Mouse (Mus musculus) left cerebral cortex, adult 11 months (tissue): ENCODE data around the gene Wdr82.
"Not testable (repeated sequence)": the region's sequence is repeated elsewhere in the genome, so short reads cannot be mapped to it uniquely, and the experiment has no call there.

ENCODE experiments used
- DNase-seq: peaks from one replicate; pipeline ENCODE4 v3.0.0; 2022; ENCODE audit warnings: low spot score

Wdr82 gene

DNA sequence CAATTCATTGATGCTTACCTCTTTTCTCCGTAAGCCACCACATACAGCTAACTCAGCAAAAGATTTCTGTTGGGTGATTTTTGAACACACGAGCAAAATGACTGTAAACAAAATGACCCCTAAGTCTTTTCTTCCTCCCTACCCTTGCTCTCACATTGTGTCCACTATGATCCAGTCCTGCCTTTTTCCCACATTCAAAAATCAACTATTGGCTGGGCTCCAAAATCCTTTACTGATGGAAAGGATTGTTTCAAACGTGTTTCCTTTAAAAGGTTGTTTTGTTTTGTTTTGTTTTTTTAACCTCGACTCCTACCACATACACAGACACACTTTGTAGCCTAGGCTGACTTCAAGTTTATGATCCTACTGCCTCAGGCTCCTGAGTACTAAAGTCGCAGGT is 10.3 kb upstream of the Wdr82 start:
- DNase-seq = no peak

DNA sequence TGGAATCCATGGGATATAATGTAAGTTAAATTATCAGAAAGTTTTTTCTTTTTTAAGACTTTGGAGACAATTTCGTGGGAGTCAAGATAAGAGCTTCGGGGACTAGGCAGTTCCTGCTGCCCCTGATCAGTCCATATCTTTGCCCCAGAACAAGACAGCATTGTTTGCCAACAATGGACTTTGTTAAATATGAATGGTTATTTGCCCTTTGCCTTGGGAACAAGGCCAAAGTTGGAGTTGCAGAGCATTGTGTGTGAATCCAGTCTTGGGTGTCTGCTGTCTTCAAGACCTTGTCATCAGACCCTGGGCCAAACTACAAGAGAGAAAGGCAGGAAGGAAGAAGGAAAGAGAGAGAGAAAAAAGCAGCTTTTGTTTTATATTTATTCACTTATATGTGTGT is 4.0 kb upstream of the Wdr82 start:
- DNase-seq = no peak

DNA sequence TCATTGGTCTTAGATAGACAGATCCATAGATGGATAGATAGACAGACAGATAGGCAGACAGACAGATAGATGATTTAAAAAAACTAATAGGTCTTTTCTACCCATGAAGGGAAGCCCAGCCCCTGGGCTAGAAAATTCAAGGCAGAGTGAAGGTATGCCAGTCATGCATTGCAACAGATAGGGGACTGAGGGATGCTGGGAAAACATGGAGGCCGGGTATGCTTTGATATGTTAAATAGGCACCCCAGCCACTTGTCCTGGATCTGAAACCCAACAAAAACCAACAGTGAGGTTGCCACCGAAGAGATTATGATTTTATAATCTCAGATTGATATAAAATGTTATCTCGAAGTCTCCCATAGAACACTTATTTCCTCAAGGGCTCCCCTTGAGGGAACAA is 3.5 kb upstream of the Wdr82 start:
- DNase-seq = no peak

DNA sequence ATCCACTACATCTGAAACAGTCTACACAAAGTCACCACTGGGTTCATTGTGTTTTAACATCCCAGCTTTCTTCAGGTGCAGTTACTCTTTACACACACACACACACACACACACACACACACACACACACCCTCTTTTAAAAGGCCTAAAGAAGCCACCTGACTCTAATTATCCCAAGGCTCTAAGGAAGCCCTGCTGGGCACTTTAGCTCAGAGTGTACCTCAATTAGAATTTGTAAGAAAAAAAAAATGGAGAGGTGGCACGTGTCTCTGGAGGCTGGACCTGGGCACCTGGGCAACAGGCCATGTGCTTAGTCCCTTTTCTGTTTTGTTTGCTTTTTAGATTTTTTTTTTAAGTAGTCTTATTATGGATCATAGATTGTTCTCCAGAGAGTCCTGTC is 3.0 kb upstream of the Wdr82 start:
- no peak for DNase-seq

DNA sequence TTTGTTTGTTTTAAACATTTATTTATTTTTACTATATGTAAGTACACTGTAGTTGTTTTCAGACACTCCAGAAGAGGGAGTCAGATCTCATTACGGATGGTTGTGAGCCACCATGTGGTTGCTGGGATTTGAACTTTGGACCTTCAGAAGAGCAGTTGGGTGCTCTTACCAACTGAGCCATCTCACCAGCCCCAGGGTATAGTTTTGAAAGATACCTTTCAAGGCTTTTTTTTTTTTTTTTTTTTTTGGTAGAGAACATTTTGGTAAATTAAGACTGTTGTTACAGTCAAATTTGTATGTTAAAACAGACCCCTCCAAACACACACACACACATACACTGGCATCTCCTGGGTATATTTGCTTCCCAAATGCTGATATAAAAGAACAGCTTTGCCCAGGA is 1.7 kb upstream of the Wdr82 start:
- DNase-seq = not testable (repeated sequence)

DNA sequence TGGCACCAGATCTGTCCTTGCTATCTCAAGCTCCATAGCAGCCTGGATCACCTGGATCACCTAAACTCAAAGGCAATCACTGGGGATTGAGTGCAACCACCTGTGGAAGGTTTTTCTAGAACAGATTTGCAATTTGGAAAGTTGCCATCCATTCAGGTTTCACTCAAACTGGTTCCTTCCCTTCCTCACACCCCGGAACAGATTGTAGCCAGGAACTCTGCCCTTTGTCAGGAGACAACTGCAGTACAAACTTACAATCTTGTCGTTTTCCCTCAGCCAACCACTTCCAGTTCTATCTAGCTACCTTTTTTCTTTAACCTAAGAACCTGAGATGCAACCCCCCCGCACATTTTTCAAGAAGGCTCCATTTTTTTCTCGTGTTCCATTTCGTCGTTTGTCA is 811 bp upstream of the Wdr82 start:
- no peak for DNase-seq

DNA sequence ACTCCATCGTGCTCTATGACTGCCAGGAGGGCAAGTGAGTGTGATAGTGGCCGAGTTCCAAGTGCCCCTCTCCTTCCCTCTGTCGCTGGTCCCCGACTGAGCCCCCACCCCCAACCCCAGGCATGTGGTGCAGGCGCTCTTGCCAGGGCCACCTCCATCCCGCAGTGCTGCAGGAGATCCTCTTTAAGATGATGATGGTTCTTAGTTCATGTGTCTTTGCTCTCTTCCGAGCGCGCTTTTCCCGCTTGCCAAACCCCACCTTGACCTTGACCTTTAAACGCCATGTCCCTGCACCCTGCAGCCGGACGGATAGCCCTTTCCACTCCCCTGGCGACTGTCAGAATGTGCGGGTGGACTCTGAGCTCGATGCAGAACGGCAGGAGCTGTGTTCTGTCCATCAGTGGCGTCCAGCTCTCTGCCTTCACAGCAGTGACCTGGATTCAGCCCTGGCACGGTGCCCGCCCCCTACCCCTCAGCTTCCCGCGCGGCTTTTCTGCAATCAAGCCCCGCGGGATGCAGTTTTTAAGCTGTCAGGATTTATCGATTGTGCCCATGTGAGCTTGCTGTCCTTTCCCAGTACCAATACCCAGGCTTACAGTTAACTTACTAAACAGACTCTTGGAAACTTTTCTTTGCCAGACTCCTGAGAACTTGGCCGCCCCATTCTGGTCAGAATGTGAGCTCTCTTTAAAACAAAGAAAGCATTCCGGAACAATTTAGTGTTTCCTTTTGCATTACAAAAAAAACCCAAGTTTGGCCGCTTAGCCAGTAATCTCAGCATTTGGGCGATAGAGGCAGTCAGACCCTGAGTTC is 824 bp downstream of the Wdr82 start:
- DNase-seq = peak; percentile 46

DNA sequence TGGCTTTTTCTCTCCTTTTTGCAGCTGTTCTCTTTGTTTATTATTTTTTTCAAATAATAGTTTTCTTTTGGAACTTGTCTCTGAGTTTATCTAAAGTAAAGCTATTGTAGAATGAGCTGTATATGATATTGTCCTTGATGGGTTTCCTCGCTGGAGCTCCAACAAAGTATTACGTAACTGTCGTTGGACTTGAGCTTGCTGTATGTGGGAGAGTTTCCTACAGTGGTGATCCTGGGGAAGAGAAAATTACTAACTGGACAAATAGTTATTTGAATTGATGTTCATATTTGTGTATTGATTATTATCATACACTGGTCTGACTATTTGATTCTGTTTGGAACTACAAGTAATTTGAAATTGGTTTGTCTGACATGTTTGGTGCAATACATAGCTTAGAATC is 1.8 kb downstream of the Wdr82 start:
- DNase-seq = no peak

DNA sequence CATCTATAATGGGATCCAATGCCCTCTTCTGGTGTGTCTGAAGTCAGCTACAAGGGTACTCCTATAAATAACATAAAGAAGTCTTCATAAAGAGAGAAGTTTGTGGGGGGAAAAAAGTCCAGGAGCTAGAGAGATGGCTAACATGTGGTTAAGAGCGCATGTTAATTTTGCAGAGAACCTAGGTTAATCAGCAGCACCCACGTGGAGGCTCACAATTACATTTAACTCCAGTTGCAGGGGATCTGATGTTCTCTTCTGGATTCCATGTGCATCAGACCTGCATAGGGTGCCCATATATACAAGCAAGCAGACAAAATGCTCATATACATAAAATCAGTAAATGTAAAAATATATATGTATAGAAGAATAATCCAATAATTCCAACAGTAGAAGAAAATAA is 2.6 kb downstream of the Wdr82 start:
- no peak for DNase-seq

DNA sequence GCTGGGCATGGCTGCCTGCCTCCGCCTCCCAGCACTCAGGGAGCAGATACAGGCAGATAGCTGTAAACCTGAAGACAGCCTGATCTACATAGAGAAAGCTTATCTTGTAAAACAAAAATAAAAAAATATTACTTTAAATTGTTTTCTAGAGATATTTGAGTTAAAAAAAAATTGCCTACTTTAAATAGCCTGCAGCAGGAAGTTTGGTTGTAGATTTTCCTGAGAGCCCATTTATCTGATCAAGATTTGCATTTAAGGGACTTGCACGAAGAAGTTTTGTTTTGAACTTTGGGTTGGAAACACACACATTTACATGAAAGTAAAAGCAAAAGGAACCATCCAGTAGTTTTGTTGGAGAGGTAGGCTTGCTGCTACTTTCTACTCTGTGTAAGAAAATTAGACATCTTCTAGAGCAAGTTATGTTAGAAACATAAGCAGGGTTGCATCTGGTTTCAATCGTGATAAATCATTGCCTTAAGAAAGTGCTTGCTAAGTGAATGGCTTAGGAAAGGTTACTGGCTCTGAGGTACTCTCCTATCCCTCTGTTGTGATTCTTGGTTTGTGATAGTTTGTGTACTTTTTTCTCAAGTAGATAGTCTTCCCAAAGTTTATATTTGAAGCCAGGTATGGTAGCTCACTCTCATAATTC is 4.9 kb downstream of the Wdr82 start:
- DNase-seq = no peak

DNA sequence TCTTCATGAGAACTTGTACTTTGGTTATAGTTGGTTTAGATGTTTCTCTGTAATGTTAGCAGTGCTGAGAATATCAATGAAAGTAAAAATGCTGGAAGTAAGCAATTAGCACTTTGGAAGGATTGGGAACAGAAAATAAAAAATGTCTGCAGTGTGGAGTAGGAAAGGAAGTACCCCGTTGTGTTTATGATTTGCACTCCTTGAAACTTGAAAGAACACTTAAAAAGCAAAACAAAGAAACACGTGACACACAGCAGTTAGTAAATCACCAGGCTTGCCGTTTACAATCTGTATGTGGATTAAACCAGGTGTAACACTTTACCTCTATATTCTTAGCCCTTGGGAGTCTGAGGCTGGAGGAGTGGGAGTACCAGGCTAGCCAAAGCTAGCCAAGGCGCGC is 6.0 kb downstream of the Wdr82 start:
- DNase-seq = no peak

DNA sequence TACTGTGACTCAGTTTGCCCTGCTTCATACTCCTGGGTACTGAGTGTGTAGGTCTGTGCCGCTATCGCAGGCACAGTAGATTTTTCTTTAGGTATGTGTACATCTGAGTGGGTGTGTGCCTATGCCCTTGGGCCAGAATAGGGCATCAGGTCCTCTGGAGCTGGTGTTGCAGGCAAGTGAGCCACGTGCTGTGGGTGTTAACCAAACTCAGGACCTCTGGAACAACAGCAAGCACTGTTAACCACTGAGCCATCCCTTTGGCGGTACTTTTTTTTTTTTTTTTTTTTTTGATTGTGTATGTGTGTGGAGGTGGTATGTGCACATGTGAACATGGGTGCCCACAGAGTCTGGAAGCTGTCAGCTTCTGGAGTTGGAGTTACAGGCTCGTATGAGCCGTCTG is 7.1 kb downstream of the Wdr82 start:
- no peak for DNase-seq

DNA sequence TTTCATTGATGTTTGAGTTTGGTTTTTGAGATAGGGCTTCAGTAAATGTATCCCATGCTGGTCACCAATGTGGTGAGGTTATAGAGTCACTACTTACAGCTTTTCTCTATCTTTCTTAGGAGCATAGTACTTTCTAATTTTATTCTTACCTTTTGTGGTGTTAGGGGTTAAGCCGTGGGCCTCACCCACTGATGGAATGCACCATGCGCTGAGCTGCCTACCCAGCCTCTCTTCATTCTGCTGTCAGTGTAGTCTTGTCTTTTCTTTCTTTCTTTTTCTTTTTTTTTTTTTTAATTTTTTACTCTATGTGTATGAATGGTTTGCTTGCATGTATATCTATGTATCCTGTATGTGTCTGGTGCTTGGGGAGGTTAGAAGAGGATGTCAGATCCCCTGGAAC is 8.7 kb downstream of the Wdr82 start:
- DNase-seq = no peak

DNA sequence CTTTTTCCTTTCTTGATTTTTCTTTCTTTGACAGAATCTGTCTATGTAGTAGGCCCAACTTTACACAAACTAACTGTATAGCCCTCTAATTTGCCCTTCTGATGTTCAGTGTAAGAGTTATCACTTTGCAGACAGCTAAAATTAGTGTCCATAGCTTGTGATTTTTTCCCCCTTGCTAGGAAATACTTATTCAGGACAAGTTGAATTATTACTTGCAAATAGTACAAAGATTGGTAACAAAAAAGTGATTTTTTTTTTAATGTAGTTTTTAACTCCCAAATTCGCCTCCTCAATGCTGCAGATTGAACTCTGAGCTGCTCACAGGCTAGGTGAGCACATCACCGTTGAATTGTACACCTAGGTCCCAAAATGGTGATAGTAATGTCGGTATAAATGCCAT is 9.2 kb downstream of the Wdr82 start:
- DNase-seq = no peak

DNA sequence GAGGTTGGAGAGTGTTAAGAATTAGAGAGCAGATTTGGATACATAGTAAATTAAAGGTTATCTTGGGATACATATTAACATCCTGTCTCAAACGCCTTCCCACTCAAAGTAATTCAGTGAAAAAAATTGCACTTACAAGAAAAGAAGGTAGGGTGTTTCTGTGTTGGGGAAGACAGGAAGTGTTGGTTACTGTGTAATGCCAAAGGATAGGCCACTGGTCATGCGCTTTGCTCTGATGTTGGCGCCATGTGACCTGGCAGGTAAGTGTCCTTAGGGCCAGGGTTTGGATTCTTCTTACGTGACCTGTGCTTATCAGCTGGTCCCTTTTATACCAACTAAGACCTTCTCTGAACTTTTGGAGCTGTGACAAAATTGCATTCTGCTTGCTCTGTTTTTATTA is 11.4 kb downstream of the Wdr82 start:
- no peak for DNase-seq

DNA sequence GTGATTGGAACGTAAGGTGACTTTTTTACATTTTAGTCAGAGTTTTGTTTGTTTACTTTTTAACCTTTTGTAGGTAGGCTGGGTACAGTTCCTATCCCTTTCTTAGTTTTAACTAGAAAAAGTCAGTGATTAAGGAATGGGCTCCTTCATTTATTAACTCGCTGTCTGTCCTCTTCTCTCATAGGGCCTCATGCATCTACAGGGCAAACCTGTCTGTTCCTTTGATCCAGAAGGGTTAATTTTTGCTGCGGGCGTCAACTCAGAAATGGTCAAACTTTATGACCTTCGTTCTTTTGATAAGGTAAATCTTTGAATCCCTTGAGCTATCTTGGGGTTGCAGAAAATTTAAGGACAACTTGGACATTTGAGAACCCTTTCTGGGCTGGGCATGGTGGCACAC is 13.3 kb downstream of the Wdr82 start:
- no peak for DNase-seq

DNA sequence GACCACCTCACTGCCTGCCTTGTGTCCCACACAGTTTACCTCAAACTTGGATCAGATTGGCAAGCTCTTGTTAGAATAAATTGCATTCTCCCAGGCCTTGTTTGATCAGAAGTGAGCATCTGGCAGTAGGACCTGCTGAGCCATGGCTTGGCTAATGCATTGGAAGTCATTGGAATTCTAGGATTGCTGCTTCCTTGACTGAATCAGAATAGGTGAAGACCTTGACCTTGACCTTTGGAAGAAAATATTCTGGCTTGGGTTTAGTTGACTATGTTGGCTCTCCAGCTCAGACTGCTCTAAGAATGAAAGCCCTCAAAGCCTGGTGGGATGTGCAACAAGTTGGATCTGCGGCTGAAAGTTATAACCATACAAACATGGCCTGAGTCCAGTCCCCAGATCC is 20.6 kb downstream of the Wdr82 start:
- no peak for DNase-seq

DNA sequence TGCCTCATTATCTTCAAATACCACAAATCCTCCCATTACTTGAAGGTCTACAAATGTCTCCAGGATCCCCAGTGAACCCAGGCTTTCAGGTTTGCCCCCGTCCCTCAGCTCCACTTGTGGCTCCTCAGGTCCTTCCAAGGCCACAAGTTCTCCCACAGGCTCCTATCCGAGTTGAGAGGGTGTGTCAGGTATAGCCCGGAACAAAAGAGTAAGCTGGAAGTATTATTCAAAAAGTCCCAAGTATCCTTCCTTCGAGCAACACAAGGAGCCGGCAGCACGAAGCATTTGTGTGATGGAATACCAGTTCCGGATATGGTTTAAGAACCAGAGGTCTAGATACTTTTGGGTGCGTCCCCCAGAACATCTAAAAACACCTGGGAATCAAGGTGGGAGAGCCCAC is 21.3 kb downstream of the Wdr82 start:
- DNase-seq = no peak

DNA sequence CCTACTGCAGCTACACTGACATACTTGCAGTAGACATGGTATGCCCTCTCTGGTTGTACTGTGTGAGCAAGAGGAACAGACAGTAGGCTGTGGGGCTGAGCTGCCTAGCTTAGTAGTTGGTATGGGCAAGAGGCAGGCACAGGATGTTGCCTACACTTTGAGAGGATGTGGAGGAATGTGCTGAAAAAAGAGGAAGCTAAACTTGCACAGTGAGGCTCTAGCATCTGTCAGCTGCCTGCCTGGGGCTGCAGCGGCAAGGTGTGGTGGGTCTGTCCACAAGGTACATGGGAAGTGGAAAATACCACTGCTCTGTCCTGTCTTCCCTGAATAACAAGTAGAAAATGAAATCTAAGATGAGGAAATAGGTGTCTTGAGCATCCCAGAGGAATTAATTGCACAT is 22.3 kb downstream of the Wdr82 start:
- no peak for DNase-seq

DNA sequence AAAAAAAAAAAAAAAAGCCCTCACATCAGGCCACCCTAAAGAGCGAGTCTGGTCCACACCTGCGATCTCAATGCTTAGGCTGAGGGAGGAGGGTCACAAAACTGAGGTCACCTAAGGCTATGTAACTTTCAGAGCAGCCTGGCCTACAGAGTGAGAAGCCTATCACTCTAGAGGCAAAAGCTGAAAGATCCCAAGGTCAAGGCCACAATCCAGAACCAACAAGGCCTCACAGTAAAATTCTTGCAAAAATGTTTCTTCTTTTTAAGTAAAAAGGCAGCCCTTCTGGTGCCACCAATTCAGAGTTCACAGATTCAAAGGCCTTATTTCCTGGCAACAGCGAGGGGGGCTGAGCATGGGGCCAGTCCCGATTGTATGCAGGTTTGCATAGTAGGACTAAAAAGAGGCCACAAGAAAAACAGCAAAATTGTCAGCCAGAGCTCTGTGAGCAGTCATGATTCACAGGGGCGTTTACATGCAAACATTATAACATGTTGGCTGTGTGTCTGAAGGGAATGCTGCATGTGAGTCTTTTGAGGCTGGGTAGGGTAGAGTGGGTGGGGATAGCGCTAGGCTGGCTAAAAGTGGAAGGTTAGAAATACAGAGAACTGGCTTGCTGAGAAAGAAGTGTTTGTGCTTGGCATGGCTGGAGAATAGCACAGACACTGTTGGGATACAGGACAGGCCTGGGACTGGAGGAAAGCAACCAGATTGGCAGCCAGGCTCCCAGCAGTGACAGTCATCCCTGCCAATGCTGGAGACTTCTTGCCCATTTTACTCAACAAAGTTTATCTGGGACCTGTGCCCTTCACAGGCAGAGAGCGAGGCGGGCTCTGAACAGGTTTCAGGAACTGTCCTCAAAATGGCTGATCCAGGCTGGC is 23.4 kb downstream of the Wdr82 start:
- no peak for DNase-seq

DNA sequence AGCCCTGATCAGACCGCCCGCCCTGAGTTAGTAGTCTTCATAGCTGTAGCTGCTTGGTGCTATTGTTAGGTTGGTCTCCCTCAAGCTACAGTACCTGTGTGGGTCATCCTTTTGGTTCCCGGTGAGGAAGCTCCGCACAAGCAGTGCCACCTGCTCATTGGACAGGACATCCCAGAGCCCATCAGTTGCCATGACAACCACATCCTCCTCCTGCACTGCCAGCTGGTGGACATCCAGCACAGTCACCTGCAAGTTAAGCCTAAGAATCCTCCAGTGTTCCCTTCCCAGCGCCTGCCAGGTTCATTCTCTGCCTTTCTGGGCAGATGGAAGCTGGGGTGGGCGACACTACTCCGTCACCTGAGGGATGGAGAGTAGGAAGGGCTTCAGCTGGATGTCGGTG is 25.0 kb downstream of the Wdr82 start:
- no peak for DNase-seq

DNA sequence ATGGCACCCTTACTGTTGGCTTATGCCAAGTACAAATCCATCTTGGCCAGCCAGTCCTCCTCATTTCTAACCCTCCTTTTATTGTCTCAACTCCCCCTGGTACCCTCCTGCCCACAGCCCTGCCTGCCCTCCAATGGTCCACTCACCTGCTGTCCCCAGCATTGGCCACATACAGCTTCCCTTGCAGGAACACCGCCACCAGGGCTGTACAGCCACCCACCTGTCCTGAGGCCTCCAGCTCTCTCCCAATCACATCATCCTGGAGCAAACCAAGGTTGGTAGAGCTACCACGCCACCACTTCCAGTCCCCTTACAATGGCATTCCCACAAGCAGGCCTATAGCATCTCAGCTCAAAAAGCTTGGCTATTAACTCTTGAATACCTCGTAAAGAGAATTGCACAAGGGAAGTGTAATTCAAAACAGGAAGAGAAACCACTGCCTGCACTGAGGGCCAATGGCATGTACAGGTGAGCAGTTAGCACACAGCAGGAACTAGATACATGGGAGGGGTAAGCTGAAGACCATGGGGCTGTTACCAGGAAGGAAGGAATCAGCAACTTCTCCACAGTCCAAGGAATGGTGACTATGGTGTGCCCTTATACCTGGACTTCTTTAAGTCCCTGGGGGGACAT is 26.5 kb downstream of the Wdr82 start:
- no peak for DNase-seq

DNA sequence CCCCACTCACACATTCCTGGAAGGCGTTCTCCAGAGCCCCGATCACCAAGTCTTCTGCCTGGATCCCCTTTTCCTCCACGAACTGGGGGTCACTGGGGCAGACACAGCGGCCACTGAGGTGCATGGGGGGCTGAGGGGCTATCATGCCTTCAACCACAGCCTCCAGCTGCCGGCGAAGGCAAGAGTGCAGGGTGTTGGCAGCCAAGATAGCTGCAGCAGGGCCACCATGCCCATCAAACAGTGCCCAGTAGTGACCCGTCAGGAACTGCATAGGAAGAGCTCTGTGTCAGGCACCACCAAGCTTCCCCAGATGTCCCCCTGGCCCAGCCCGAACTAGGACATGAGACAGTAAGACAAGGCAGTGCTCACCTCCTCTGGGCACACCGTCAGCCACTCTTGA is 27.0 kb downstream of the Wdr82 start:
- no peak for DNase-seq
